Mouse (Mus musculus) thymus, adult 2 months (tissue): ENCODE measurements around the gene Tceanc. TPM values are rescaled to one million over a fixed set of nuclear protein-coding genes. Genes with fewer than 3 reads are reported as not detected.

Experiments used
- DNase-seq: peaks from one replicate; pipeline ENCODE4 v3.0.0; 2021
- H3K27ac ChIP-seq: fragments of 200-500 bp; 2 replicates; pipeline ENCODE4 v1.5.1; 2012; ENCODE audit warnings: low read length, control low read depth; ENCODE audit not compliant: control insufficient read depth, insufficient read depth
- H3K27me3 ChIP-seq: fragments of 200-500 bp; 2 replicates; pipeline ENCODE4 v1.6.1; 2012; ENCODE audit warnings: mild to moderate bottlenecking, low read length, moderate library complexity, mixed read lengths; ENCODE audit not compliant: control insufficient read depth, insufficient read depth
- H3K36me3 ChIP-seq: fragments of 200-500 bp; 2 replicates; pipeline ENCODE4 v1.6.1; 2012; ENCODE audit warnings: mild to moderate bottlenecking, low read length, moderate library complexity; ENCODE audit not compliant: control insufficient read depth, insufficient read depth
- H3K4me1 ChIP-seq: fragments of 200-500 bp; replicated peaks from 2 replicates; pipeline ENCODE4 v1.6.1; 2012; ENCODE audit warnings: low read length; ENCODE audit not compliant: control insufficient read depth, insufficient read depth
- H3K4me3 ChIP-seq: fragments of 200-500 bp; 2 replicates; pipeline ENCODE4 v1.5.1; 2012; ENCODE audit warnings: mild to moderate bottlenecking, low read length, control low read depth, moderate library complexity; ENCODE audit not compliant: control insufficient read depth, insufficient read depth
- CTCF ChIP-seq: fragments of 200-500 bp; IDR thresholded peaks from 2 replicates; pipeline ENCODE4 v1.5.1; 2012; ENCODE audit warnings: mild to moderate bottlenecking, control low read depth, low read length, moderate library complexity, borderline replicate concordance; ENCODE audit not compliant: control insufficient read depth, poor library complexity, insufficient read depth; ENCODE audit errors: extremely low read depth
- POLR2A ChIP-seq: fragments of 200-500 bp; IDR thresholded peaks from 2 replicates; pipeline ENCODE4 v1.6.1; 2012; ENCODE audit warnings: mild to moderate bottlenecking, low read length, control low read depth, moderate library complexity; ENCODE audit not compliant: control insufficient read depth, poor library complexity, insufficient read depth; ENCODE audit errors: extremely low read depth
- WGBS: fragments of 180-500 bp; shearing (Covaris S2); methylation state at CpG from one replicate; pipeline ENCODE4 v1.1.7; 2018; 5-methylcytosine and 5-hydroxymethylcytosine counted together
- polyA plus RNA-seq: library from polyadenylated mRNA; depleted of rRNA; stranded (reverse); fragments of >200 nt; gene quantifications from 2 replicates; pipeline ENCODE4 v1.2.3, GENCODE M21; 2012; rRNA removed

The Tceanc gene
- polyA plus RNA-seq, 1 experiment, result 2.0 TPM

- Histone ChIP-seq H3K27me3 (no peaks in the 10 kb centered on the region), H3K27ac (no peak overlapping the region), H3K4me1 (peaks cover 12% of the 10 kb centered on the region), H3K36me3 (no peaks in the 10 kb centered on the region), H3K4me3 (no peak overlapping the region)
- no peak for TF ChIP-seq CTCF
- no peak for DNase-seq
- WGBS, result 95% methylated on average over 6 of the region's 6 CpGs
Observed at GRCm38 (mm10) chrX:166472612-166473011, 45.8 kb downstream of the Tceanc start.

- Histone ChIP-seq H3K27me3 (no peaks in the 10 kb centered on the region), H3K27ac (no peak overlapping the region), H3K4me1 (peaks cover 10% of the 10 kb centered on the region), H3K36me3 (no peaks in the 10 kb centered on the region), H3K4me3 (no peak overlapping the region)
- WGBS, result 74% methylated on average over 7 of the region's 7 CpGs
- TF ChIP-seq POLR2A, result no peak
- no peak for TF ChIP-seq CTCF
- DNase-seq, result no peak
Observed at GRCm38 (mm10) chrX:166468321-166468720, 50.0 kb downstream of the Tceanc start.

- DNase-seq, result no peak
- 100% methylated on average over 1 of the region's 1 CpGs for WGBS
- TF ChIP-seq CTCF (no peak), POLR2A (no peak)
- no peak overlapping the region for H3K27ac ChIP-seq
- no peak overlapping the region for H3K4me3 ChIP-seq
- no peaks in the 10 kb centered on the region for H3K4me1 ChIP-seq
- H3K27me3 ChIP-seq, result no peaks in the 10 kb centered on the region
- no peaks in the 10 kb centered on the region for H3K36me3 ChIP-seq
Observed at GRCm38 (mm10) chrX:166455525-166455924, 62.8 kb downstream of the Tceanc start.

- no peaks in the 10 kb centered on the region for H3K36me3 ChIP-seq
- no peaks in the 10 kb centered on the region for H3K27me3 ChIP-seq
- WGBS, result 98% methylated on average over 3 of the region's 3 CpGs
- TF ChIP-seq CTCF (no peak), POLR2A (no peak)
- no peak overlapping the region for H3K27ac ChIP-seq
- no peak for DNase-seq
- no peaks in the 10 kb centered on the region for H3K4me1 ChIP-seq
- no peak overlapping the region for H3K4me3 ChIP-seq
Observed at GRCm38 (mm10) chrX:166454331-166454730, 64.0 kb downstream of the Tceanc start.

GRCm38 (mm10) chrX:166453532-166453931, 64.8 kb downstream of the Tceanc start:
- Histone ChIP-seq H3K27me3 (no peaks in the 10 kb centered on the region), H3K4me1 (no peaks in the 10 kb centered on the region), H3K4me3 (no peak overlapping the region), H3K36me3 (no peaks in the 10 kb centered on the region), H3K27ac (no peak overlapping the region)
- DNase-seq, result no peak
- TF ChIP-seq CTCF, result no peak
- TF ChIP-seq POLR2A, result no peak
- 91% methylated on average over 6 of the region's 6 CpGs for WGBS

Other genes with a start within 250 kb of the Tceanc start
- 2.0 and 2.9 TPM in 2 replicates for gene Trappc2, start 78.0 kb downstream of the Tceanc start, polyA plus RNA-seq
- 1.9 and 2.1 TPM in 2 replicates for gene Ofd1, start 77.9 kb downstream of the Tceanc start, polyA plus RNA-seq
- 3.5 and 4.5 TPM in 2 replicates for gene Rab9, start 38.7 kb downstream of the Tceanc start, polyA plus RNA-seq
- gene Egfl6, start 67.2 kb upstream of the Tceanc start, polyA plus RNA-seq, result 0.11 TPM in 1 of 2 replicates, not detected in the other